Mouse (Mus musculus) cortical plate, adult 2 months (tissue): Measurements from ENCODE around the gene Gfpt2.

Source experiments
- CTCF ChIP-seq: fragments of 200-500 bp; IDR thresholded peaks from 2 replicates; pipeline ENCODE4 v1.5.1; 2011; ENCODE audit warnings: mild to moderate bottlenecking, control low read depth, low read length; ENCODE audit not compliant: insufficient read depth; ENCODE audit errors: extremely low read depth
- POLR2A ChIP-seq: fragments of 200-500 bp; IDR thresholded peaks from 2 replicates; pipeline ENCODE4 v1.6.1; 2011; ENCODE audit warnings: mild to moderate bottlenecking, low read length, control low read depth; ENCODE audit not compliant: insufficient read depth; ENCODE audit errors: extremely low read depth

- TF ChIP-seq CTCF (no peak), POLR2A (no peak)
Observed at GRCm38 (mm10) chr11:49806218-49806617, 12.2 kb downstream of the Gfpt2 start.
